Mouse (Mus musculus) splenic B cell, adult 2 months (primary cell): ENCODE measurements around the gene Tstd1.

Experiments used
- DNase-seq: peaks from one replicate; pipeline ENCODE4 v3.0.0-alpha.2; 2011; ENCODE audit warnings: low read depth, low spot score
- H3K27me3 ChIP-seq: 2 replicates; pipeline ENCODE4 v1.6.1; 2012; ENCODE audit warnings: mild to moderate bottlenecking, low read length, moderate library complexity, mixed read lengths; ENCODE audit not compliant: control insufficient read depth, poor library complexity, insufficient read depth, severe bottlenecking
- H3K36me3 ChIP-seq: 2 replicates; pipeline ENCODE4 v1.6.1; 2012; ENCODE audit warnings: mild to moderate bottlenecking, low read length, moderate library complexity, mixed read lengths; ENCODE audit not compliant: control insufficient read depth, poor library complexity, insufficient read depth, severe bottlenecking

The Tstd1 gene

DNA sequence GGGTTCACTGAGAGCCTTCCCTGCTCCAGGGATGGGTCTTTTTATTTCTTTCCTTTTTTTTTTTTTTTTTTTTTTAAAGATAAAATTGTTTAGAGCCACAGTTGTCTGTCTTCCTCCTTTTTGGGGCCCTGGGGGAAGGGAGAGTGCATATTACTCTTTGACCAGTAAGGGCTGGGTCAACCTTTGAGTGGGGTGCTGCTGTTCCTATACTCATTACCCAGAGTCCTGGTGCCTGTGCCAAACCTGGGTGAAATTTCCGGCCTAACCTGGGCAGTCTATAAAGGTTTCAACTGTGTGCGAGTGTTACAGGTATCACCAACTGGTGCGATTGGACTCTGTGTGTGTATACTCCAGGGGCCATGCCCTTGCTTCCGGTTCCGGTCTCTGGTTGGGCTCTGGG lies at the start of gene Tstd1:
Gene Tstd1, plus strand, starts transcription at position 213 of the 400 bp plus-strand sequence.
- DNase-seq, result no peak
- H3K36me3 ChIP-seq, result peaks cover 41% of the 10 kb centered on the region
- no peaks in the 10 kb centered on the region for H3K27me3 ChIP-seq

GRCm38 (mm10) chr1:171369845-171370556 lies 48.7 kb upstream of the Tstd1 start, which contains the start of gene Nectin4:
TSS of gene Nectin4 (plus strand) at chr1:171370099.
- DNase-seq, result no peak
- H3K36me3 ChIP-seq, result no peaks in the 10 kb centered on the region
- no peaks in the 10 kb centered on the region for H3K27me3 ChIP-seq

- DNase-seq, result no peak
- no peaks in the 10 kb centered on the region for H3K27me3 ChIP-seq
- no peaks in the 10 kb centered on the region for H3K36me3 ChIP-seq
Measured at GRCm38 (mm10) chr1:171372880-171373279, 45.8 kb upstream of the Tstd1 start.

- Histone ChIP-seq H3K27me3 (no peaks in the 10 kb centered on the region), H3K36me3 (no peaks in the 10 kb centered on the region)
- no peak for DNase-seq
Measured at GRCm38 (mm10) chr1:171373946-171374345, 44.7 kb upstream of the Tstd1 start.

DNA sequence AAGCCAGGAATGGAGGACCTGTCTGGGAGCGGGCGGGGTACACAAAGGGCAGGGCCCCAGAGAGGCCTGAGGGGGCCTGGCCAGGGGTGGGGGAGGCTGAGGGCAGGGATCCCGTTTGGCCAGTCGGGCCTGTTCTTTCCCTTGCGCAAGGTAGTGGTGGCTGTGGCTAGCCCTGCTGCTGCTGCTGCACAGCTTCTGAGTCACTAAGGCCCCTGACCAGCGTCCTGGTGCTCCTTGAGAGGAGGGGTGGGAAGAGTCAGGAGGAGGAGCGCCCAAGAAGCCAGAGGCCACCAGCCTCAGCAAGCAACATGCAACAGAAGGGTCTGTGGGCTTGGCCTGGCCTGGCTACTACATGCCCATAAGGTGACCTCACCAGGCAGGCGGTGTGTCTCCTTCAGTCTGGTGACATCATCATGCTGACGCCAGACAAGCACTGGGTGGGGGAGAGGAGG lies 43.0 kb upstream of the Tstd1 start:
- DNase-seq, result no peak
- H3K27me3 ChIP-seq, result no peaks in the 10 kb centered on the region
- H3K36me3 ChIP-seq, result no peaks in the 10 kb centered on the region

DNA sequence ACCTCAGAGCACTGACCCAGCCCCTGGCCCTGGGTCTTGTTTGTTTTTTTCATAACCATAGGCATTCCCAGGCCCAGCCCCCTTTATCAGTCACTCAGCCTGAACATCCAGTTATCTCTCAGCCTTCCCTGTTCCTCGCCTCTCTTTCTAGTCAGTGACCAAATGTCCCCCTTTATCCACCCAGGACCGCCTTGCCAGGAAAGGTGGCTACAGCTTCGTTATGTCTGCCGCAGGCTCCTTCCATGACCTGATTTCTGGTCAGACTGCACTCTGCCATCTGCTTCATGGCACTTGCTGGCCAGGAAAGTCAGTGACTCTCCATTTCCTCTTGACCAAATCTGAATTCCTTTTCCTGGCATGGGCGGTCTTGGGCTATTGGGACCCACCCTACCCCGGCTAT lies 40.4 kb upstream of the Tstd1 start:
- DNase-seq, result no peak
- Histone ChIP-seq H3K36me3 (no peaks in the 10 kb centered on the region), H3K27me3 (no peaks in the 10 kb centered on the region)

DNA sequence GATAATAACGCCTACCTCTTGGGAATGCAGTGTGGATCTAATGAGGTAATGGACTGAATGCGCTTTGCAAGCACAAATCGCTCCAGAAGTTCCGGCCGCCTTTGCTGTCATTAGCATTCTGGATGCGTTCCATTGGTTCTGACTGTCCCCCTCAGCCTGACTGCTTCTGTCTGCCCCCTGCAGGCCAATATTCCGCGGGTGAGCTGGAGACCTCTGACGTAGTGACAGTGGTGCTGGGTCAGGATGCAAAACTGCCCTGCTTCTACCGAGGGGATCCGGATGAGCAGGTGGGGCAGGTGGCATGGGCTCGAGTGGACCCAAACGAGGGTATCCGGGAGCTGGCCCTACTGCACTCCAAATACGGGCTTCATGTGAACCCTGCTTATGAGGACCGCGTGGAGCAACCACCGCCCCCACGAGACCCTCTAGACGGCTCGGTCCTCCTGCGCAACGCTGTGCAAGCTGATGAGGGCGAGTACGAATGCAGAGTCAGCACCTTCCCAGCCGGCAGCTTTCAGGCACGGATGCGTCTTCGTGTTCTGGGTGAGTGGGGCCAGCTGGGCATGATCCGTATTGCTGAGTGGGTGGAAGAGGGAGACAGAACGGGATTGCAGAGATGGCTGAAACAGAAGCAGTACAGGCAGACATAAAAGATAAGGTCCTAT lies 38.6 kb upstream of the Tstd1 start:
- H3K36me3 ChIP-seq, result no peaks in the 10 kb centered on the region
- DNase-seq, result peak; percentile 83
- no peaks in the 10 kb centered on the region for H3K27me3 ChIP-seq

DNA sequence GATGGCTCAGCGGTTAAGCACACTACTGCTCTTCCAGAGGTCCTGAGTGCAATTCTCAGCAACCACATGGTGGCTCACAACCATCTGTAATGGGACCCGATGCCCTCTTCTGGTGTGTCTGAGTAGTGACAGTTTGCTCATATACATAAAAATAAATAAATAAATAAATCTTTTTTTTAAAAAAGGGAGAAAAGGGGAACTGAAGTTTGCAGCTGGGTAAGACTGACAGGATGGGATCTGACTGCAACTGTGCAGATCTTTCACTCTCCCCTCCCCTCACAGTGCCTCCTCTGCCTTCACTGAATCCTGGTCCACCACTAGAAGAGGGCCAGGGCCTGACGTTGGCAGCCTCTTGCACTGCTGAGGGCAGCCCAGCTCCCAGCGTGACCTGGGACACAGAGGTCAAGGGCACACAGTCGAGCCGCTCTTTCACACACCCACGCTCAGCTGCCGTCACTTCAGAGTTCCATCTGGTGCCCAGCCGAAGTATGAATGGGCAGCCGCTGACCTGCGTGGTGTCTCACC lies 36.5 kb upstream of the Tstd1 start:
- Histone ChIP-seq H3K36me3 (no peaks in the 10 kb centered on the region), H3K27me3 (no peaks in the 10 kb centered on the region)
- DNase-seq, result peak; percentile 61

GRCm38 (mm10) chr1:171384361-171384760 lies 34.3 kb upstream of the Tstd1 start:
- H3K36me3 ChIP-seq, result no peaks in the 10 kb centered on the region
- no peaks in the 10 kb centered on the region for H3K27me3 ChIP-seq
- DNase-seq, result no peak

DNA sequence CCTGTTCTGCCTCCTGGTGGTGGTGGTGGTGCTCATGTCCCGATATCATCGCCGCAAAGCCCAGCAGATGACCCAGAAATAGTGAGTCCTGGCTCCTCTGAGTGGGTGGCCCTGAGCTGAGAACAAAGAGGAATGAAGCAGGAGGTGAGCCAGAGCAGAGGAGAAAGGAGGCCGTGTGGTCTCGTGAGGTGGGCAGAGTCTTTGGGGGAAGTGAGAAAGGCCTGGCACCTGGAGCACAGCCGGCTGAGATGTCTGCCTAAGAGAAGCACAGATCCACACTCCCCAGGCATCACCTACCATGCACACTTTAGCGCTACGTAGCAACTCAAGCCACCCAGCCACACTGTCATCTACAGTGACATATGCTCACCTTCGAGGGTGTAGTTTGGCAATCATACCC lies 33.5 kb upstream of the Tstd1 start:
- peak; percentile 54 for DNase-seq
- Histone ChIP-seq H3K27me3 (no peaks in the 10 kb centered on the region), H3K36me3 (no peaks in the 10 kb centered on the region)

- no peaks in the 10 kb centered on the region for H3K27me3 ChIP-seq
Measured at GRCm38 (mm10) chr1:171387099-171387498, 31.6 kb upstream of the Tstd1 start.

GRCm38 (mm10) chr1:171388376-171389102 lies 30.1 kb upstream of the Tstd1 start, which contains the start of gene Arhgap30:
TSS of gene Arhgap30 (plus strand) at chr1:171388954.
- DNase-seq, result peak; percentile 97
- Histone ChIP-seq H3K27me3 (no peaks in the 10 kb centered on the region), H3K36me3 (peaks cover 6% of the 10 kb centered on the region)

More at GRCm38 (mm10) chr1:171387099-171387498, 31.6 kb upstream of the Tstd1 start:
- H3K36me3 ChIP-seq, result peaks cover 4% of the 10 kb centered on the region; the same call in 1 of the 2 replicates
- DNase-seq, result peak; percentile 58

GRCm38 (mm10) chr1:171390101-171390500 lies 28.6 kb upstream of the Tstd1 start:
- DNase-seq, result peak; percentile 94
- Histone ChIP-seq H3K27me3 (no peaks in the 10 kb centered on the region), H3K36me3 (peaks cover 13% of the 10 kb centered on the region)

GRCm38 (mm10) chr1:171401821-171402220 lies 16.9 kb upstream of the Tstd1 start:
- no peaks in the 10 kb centered on the region for H3K27me3 ChIP-seq

More at GRCm38 (mm10) chr1:171401821-171402220, 16.9 kb upstream of the Tstd1 start:
- no peak for DNase-seq
- peaks cover 29% of the 10 kb centered on the region for H3K36me3 ChIP-seq
